In the genomic region with DNA sequence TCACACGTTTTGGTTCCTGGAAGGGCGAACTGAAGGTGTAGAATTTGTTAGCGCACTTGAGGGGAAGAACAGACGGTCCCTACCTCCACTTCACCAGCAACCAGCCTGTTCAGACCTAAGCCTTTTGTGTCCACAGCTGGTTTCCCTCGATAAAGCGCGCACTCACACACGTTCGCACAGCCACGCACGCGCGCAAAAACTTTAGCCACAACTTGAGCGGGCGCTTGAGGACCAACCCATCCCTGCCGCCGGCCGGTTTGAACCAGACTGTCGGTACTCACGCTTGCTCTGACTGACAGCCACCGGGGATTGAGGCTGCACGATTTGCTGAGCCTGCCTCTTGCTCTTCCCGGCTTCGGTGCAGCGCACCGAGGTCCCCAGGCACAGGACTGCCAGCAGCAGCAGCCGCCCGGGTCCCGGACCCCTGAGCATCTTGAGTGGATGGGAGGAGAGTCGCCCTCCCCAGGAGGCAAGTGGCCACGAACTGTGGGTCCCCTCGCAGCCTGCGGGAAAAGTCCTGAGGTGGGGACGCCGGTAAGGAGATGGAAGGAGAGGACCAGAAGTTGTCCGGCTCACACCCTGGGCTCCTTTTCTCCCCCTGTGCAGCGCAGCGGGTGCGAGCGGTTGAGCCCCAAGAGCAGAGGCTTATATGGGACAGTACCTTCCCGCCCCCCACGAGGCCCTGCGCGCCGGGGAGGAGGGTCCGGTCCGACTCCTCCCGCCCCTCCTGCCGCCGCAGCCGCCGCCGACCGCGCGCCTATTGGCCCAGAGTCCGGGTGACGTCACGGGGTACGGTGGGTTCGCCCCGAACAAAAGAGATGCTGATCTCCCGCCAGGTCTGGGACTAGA, we compare ENCODE assay signal across 8 mouse cellular contexts. TPM values are rescaled to one million over a fixed set of nuclear protein-coding genes. Genes with fewer than 3 reads are reported as not detected.
DNase-seq lines count a peak whose midpoint lies in the region; ATAC-seq and TF ChIP-seq lines count a peak whose summit lies in the region.

TSS of gene Fn1 (minus strand) at position 650 of the 849 bp plus-strand sequence.

- no peak for TF ChIP-seq CTCF in cortical plate, adult 2 months (IDR thresholded peaks at IDR 0.05; ENCODE audit: extremely low read depth, insufficient read depth, low read length)
- TF ChIP-seq CTCF in gastrocnemius, adult 2 months (IDR thresholded peaks at IDR 0.05): no peak

- peak within 1 kb of the TSS; percentile 50 for H3K4me3 ChIP-seq in cortical plate, adult 2 months (ENCODE audit: insufficient read depth, low read length)
- peak within 1 kb of the TSS; percentile 87 for H3K4me3 ChIP-seq in gastrocnemius, adult 2 months
- H3K4me3 ChIP-seq in hindbrain, embryonic 15.5 days: peak within 1 kb of the TSS; percentile 69

- peak within 1 kb of the TSS; percentile 95 for H3K4me2 ChIP-seq in hindbrain, embryonic 15.5 days

- peak; percentile 88 for ATAC-seq in hindbrain, embryonic 15.5 days (ENCODE audit: low FRiP score, low read depth)

- H3K36me3 ChIP-seq in hindbrain, embryonic 15.5 days: no peaks in the 10 kb centered on the region

- intact Hi-C loops in gastrocnemius, adult 2 months (cut with DNase I): no loop called here

- DNase-seq in ZHBTc4 (ENCODE audit: low read depth, low spot score): peak; percentile 97
- DNase-seq in gastrocnemius, adult 2 months: peak; percentile 94
- peak; percentile 21 to 29 for DNase-seq in left cerebral cortex, adult 18-20 months (ENCODE audit: low spot score in 2 of 2)
- DNase-seq in lung, postnatal 4 days: peak; percentile 92 to 96
- DNase-seq in right cerebral cortex, adult 18-20 months: peak; percentile 29
- DNase-seq in urinary bladder, postnatal 14 days (ENCODE audit: low spot score): peak; percentile 93

- H3K27me3 ChIP-seq in hindbrain, embryonic 15.5 days: peaks cover 5% of the 10 kb centered on the region; the same call in 1 of the 2 replicates

- H3K9me3 ChIP-seq in hindbrain, embryonic 15.5 days: no peaks in the 10 kb centered on the region

- peak within 1 kb of the TSS; percentile 48 for H3K9ac ChIP-seq in hindbrain, embryonic 15.5 days

- no peaks in the 10 kb centered on the region for H3K4me1 ChIP-seq in cortical plate, adult 2 months (ENCODE audit: control insufficient read depth, insufficient read depth, low read length)
- peaks cover 14% of the 10 kb centered on the region for H3K4me1 ChIP-seq in hindbrain, embryonic 15.5 days (replicated peaks)

- WGBS in hindbrain, embryonic 15.5 days: under 1% methylated on average over 63 of the region's 63 CpGs

- TF ChIP-seq POLR2A in cortical plate, adult 2 months (IDR thresholded peaks at IDR 0.05; ENCODE audit: extremely low read depth, insufficient read depth, low read length): 0 out of 2 replicates have a peak, but pooled peaks have one; percentile 17

- H3K27ac ChIP-seq in cortical plate, adult 2 months (ENCODE audit: insufficient read depth, low read length): no peak within 1 kb of the TSS
- H3K27ac ChIP-seq in gastrocnemius, adult 2 months: peak within 1 kb of the TSS; percentile 86
- H3K27ac ChIP-seq in hindbrain, embryonic 15.5 days (replicated peaks): peak within 1 kb of the TSS; percentile 66

RNA-seq across cellular contexts. Expression of gene Fn1, which starts in this region (rescaled TPM):
- 38.2 and 44.6 TPM in 2 replicates for polyA plus RNA-seq in cortical plate, adult 2 months (2012; rRNA removed)
- total RNA-seq in gastrocnemius, adult 2 months (2021): 10 to 100 TPM; 35.2 to 63.1 TPM
- 36.7 and 42.7 TPM in 2 replicates for polyA plus RNA-seq in hindbrain, embryonic 15.5 days (2015; fragmentation: Nextera tagmentation; extraction: Ambion mirVana)
- 10 to 100 TPM; 42.0 to 45.8 TPM for total RNA-seq in left cerebral cortex, adult 18-20 months (2021)

Comparison
In these comparisons a context has a peak if more than half of its experiments do, and no peak if none do; other contexts are left out.
1. DNase-seq: peak in every context shown above with its lines; median percentile 97 in ZHBTc4; 94 in gastrocnemius, adult 2 months; 94 in lung, postnatal 4 days; 93 in urinary bladder, postnatal 14 days; 29 in right cerebral cortex, adult 18-20 months; 25 in left cerebral cortex, adult 18-20 months.